Mouse (Mus musculus) neural tube, embryonic 10.5 days (tissue): Measurements from ENCODE around the gene Stpg3.
"Not testable (repeated sequence)": the region's sequence is repeated elsewhere in the genome, so short reads cannot be mapped to it uniquely, and the experiment has no call there.

Experiments
- DNase-seq: peaks from one replicate; pipeline ENCODE4 v3.0.0-alpha.2; 2017; ENCODE audit warnings: low spot score; ENCODE audit errors: extremely low spot score

Stpg3 gene

GRCm38 (mm10) chr2:25214444-25214843, at the start of gene Stpg3:
Gene Stpg3 (minus strand): TSS chr2:25214637.
- DNase-seq = no peak

DNA sequence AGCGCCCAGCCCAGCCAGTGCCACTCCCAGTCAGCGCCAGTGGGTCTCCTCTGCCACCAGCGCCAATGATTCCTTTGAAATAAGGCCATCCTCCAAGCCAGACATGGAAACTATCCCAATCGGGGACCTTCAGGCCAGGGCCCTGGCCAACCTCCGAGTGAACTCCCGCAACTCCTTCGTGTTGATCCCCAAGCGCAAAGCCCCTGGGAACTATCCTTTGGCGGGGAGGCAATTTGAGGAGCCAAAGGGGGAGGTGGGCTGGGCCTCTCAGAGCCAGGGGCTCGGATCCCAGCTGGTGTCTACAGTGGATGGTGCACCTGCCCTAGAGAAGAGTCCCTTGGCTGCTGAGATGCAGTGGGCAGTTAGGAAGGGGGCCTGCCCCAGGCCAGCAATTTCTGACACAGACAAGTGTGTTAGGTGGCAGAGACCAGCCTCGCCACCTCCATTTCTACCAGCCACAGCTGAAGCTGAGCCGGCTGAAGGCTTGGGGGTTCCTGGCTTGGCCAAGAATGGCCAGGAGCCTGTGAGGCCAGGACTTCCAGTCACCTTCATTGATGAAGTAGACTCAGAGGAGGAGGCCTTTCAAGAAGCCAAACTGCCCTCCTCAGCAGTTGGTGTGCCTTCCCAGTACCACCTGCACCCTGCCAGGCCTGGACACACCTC, 49.3 kb upstream of the Stpg3 start:
- no peak for DNase-seq

GRCm38 (mm10) chr2:25262795-25263622, 48.6 kb upstream of the Stpg3 start:
- no peak for DNase-seq

DNA sequence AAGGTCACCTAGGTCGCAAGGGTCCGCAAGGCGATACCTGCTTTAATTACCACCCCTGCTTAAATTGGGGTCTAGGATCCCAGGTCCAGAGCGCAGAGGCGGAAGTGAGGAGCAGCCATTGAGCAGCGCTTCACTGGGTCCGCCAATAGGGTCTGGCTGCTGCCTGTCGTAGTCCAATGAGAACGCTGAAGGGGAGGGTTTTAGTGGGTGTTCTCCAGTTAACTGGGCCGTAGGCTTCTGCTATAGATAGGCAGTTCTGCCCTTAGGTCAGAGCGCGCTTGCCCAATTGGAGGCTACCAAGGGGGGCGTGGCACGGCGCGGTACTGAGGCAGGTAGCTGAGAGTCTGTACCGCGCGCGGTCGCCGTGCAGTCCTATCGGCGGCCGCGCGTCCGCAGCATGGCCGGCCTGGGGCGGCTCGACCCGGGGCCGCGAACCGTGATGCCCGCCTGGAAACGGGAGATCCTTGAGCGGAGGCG, 47.9 kb upstream of the Stpg3 start, which contains the start of gene Tprn:
Gene Tprn, plus strand, starts transcription at position 328 of the 477 bp plus-strand sequence.
- peak; percentile 90 for DNase-seq

GRCm38 (mm10) chr2:25261870-25262269, 47.4 kb upstream of the Stpg3 start:
- DNase-seq = no peak

DNA sequence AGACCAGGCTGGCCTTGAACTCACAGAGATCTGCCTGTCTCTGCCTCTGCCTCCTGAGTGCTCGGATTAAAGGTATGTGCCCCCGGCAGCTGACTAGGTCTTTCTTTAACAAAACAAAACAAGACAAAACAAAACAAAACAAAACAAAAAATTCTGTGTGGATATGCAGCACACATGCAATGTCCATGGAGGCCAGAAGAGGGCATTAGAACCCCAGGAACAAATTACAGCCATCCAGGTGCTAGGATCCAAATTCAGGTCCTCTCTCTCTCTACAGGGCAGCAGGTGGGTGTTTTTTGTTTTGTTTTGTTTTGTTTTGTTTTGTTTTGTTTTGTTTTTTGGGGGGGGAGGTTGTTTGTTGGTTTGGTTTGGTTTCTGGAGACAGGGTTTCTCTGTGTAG, 44.5 kb upstream of the Stpg3 start:
- no peak for DNase-seq

DNA sequence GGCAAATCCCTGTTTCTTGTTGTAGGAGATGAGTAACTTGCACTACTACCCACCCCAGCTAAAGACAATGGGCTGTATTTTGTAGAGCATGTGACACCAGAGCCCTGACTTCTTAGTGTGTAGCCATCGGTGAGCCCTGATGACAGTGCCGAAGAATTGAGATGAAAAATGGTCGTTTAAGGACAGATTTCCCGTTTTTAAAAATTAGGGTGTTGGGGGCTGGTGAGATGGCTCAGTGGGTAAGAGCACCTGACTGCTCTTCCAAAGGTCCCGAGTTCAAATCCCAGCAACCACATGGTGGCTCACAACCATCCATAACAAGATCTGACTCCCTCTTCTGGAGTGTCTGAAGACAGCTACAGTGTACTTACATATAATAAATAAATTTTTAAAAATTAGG, 42.8 kb upstream of the Stpg3 start:
- DNase-seq = not testable (repeated sequence)

DNA sequence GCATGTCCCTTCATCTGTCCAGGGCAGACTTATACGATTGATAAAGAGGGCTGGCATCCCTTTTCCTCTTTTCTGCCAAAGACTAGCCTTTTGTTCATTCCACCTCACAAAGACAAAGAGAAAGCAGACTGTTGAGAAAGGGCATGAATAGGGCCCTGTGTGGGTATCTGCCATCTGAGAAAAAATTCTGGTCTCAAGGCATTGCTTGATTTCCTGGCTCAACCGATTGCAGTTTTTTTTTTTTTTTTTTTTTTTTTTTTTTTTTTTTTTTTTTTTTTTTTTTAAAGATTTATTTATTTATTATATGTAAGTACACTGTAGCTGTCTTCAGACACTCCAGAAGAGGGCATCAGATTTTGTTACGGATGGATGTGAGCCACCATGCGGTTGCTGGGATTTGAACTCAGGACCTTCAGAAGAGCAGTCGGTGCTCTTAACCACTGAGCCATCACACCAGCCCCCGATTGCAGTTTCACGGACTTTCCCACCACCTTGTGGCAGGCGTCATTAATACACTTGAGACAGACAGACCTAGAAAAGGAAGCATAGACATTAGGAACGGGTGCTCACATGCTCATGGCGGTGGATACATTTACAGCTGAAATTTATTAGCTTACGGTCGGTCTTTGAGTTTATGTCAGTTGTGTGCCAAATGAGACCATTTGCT, 42.1 kb upstream of the Stpg3 start:
- not testable (repeated sequence) for DNase-seq

DNA sequence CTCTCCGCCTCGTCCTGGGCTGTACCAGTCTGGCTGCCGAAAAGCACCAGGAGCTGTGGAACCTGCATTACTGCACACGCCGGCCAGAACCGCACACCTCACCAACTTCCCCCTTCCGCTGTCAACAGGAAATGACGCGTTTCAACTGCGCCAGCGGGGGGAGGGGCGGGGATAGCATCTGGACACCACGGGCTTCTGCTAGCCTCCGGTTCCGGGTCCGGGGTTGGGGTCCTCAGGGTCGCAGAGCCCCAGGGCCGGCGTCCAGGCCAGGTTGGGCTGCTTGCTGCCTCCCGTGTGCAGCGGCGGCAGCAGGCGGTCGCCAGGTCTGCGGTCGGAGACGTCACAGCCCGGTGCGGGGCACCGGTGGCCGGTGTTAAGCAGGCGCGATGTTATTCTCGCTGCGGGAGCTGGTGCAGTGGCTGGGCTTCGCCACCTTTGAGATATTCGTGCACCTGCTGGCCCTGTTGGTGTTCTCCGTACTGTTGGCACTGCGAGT, 40.9 kb upstream of the Stpg3 start, which contains the start of gene Tmem203:
Gene Tmem203, plus strand, starts transcription at position 156 of the 496 bp plus-strand sequence.
- DNase-seq = peak; percentile 98

DNA sequence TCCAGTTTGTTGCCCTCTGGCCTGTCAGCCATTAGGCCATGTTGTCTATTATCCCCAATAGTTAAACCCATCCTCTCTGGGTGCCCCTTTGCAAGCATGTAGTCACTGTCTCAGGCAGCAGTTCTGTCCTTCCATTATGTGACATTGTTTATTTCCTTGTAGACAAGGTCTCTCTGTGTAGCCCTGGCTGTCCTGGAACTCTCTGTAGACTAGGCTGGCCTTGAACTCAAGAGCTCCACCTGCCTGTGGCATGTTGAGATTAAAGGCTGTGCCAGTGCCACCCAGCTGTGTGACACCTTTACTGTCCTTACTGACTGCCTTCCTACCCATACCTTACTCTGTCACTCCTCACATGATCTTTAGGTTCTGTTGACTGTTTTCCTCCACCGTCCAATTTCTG, 37.9 kb upstream of the Stpg3 start:
- no peak for DNase-seq

DNA sequence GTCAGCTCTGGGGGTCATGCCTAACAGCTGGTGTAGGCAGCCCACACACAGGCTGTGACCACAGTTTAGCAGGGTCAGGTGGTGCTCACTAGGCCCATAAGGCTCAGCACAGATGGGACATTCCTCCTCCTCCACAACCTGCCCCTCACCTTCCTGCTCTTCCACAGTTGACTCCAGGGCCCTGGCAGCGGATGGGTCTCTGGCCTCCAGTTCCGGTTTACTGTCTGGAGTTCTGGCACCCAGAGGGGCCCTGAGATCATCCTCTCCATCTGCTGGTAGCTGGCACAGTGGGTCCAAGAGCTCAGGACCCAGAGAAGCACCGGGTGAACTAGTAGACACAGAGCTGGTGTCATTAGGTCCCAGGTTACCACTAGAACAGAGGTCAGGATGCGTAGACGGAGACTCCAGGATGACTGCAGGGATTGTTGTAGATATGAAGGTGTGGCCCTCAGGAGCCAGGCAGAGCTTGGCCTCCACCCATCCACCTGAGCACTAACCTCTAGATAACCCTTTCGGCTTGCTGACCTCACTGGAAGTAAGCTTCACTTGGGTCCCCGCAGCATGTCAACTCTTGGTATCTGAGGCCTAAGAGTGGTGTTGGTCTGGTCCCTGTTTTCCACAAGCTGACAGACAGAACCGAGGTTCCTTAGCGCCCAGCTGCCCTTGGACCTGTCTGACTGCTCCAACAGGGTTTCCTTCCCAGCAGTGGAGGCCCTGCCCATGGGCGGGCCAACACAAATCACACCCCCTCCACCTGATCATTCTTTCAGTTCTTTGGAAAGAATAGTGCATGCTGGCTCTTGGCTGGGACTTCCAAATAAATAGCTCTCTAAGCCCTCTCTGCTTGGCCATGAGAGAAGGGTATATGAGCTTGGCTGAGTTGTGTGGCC, 32.0 kb upstream of the Stpg3 start, which contains the start of gene AL732309.1:
Gene AL732309.1, minus strand, starts transcription at position 681 of the 890 bp plus-strand sequence.
- no peak for DNase-seq

- DNase-seq = no peak
These were observed 29.7 kb upstream of the Stpg3 start for GRCm38 (mm10) chr2:25244144-25244543.

DNA sequence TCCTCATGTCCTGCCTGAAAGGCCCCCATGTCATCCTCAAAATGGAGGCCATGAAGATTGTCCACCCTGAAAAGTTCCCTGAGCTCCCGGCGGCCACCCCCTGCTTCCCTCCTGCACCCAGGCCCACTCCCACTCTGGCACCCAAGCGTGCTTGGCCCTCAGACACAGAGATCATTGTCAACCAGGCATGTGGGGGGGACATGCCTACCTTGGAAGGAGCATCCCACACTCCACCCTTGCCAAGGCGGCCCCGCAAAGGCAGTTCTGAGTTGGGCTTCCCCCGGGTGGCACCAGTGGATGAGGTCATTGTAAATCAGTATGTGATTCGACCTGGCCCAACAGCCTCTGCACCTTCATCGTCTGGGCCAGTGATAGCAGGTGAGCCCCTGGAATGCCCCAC, 28.9 kb upstream of the Stpg3 start:
- no peak for DNase-seq

DNA sequence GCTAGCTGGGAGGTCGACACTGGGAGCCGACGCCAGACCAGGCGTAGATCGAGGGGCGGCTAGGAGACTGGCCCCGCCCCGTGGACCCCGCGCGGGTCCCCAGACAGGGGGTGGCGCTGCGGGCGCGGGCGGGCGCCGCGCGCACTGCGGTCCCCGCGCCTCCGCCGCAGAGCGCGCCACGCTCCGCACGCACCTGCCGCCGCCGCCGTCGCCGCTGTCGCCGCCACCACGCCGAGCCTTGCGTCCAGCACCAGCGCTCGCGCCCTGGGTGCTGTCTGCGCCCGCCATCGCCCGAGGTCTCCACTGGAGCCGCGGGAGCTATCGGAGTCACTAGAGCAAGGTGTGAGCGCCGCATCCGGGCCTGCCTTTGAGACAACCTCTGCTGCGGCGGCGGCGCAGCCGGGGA, 27.7 kb upstream of the Stpg3 start, which contains the start of the genes Rnf208 and Cysrt1:
Gene Rnf208, plus strand, starts transcription at position 155 of the 406 bp plus-strand sequence.
Gene Cysrt1, minus strand, starts transcription at position 352 of the 406 bp plus-strand sequence.
- peak; percentile 51 for DNase-seq

- no peak for DNase-seq
These were observed 27.0 kb upstream of the Stpg3 start for GRCm38 (mm10) chr2:25241438-25241775.

- DNase-seq = peak; percentile 64
These were observed 26.4 kb upstream of the Stpg3 start for GRCm38 (mm10) chr2:25240723-25241437.

DNA sequence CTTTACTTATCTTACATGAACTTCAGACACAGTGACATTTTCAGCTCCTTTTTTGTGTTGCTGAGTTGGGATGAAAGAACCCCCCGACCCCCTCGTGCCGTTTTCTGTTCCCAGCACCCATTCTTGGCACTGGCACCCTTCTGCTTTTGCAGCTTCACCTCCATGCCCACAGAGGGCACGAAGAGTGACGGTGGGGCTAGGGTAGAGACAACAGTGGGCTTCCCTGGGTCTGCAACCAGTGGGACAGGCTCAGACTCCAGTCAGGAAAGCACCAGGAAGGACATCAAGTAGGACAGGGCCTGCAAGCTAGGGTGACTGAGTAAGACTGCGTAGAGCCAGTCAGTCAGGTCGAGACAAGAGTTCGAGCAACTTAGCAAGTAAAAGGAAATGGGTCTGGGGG, 25.9 kb upstream of the Stpg3 start:
- DNase-seq = no peak

- DNase-seq = no peak
These were observed 25.3 kb upstream of the Stpg3 start for GRCm38 (mm10) chr2:25239766-25240165.

DNA sequence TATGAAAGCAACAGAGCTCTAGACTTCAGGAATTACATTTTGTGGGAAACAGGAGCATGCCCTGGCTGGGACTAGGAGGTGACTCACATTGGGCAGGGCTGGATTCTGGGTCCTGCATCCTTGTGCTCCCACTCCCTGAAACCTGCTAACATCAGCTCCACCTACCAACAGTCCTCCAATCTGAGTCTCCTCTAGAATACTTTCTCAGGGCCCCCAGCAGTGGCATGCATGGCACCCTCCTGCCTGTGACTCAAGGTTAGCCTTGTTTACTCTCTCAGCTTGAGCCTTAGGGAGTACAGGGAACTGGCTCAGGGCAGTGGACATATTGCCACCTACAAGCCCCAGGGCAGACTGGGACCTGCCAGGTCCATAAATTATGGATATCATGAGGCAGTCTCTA, 23.7 kb upstream of the Stpg3 start:
- DNase-seq = no peak

- no peak for DNase-seq
These were observed 23.1 kb upstream of the Stpg3 start for GRCm38 (mm10) chr2:25237522-25237921.
